Mouse (Mus musculus) neural tube, embryonic 14.5 days (tissue): ENCODE results near the gene Snx33. TPM values are rescaled to one million over a fixed set of nuclear protein-coding genes. Genes with fewer than 3 reads are reported as not detected.

Experiments used
- ATAC-seq: fragments of 200-750 bp; cut with Nextera tagmentation; 2 replicates; pipeline ENCODE4 v1.8.0; 2017; ENCODE audit warnings: low read depth, mild to moderate bottlenecking, moderate TSS enrichment, moderate library complexity
- H3K27ac ChIP-seq: fragments of 300-500 bp; sonication (generic); 2 replicates; pipeline ENCODE4 v1.5.1; 2014; ENCODE audit warnings: low read depth, mild to moderate bottlenecking, control low read depth, low read length, moderate library complexity, mixed read lengths
- H3K27me3 ChIP-seq: fragments of 300-500 bp; sonication (generic); 2 replicates; pipeline ENCODE4 v1.6.1; 2014; ENCODE audit warnings: low read length; ENCODE audit not compliant: control insufficient read depth, insufficient read depth
- H3K36me3 ChIP-seq: fragments of 300-500 bp; sonication (generic); 2 replicates; pipeline ENCODE4 v1.6.1; 2014; ENCODE audit warnings: low read length, mixed read lengths; ENCODE audit not compliant: control insufficient read depth, insufficient read depth
- H3K4me1 ChIP-seq: fragments of 300-500 bp; sonication (generic); 2 replicates; pipeline ENCODE4 v1.6.1; 2014; ENCODE audit warnings: low read length; ENCODE audit not compliant: control insufficient read depth, insufficient read depth
- H3K4me2 ChIP-seq: fragments of 300-500 bp; sonication (generic); 2 replicates; pipeline ENCODE4 v1.6.1; 2014; ENCODE audit warnings: mild to moderate bottlenecking, low read depth, low read length, control low read depth
- H3K4me3 ChIP-seq: fragments of 300-500 bp; sonication (generic); 2 replicates; pipeline ENCODE4 v1.5.1; 2014; ENCODE audit warnings: low read depth, low read length, control low read depth, mixed read lengths
- H3K9ac ChIP-seq: fragments of 300-500 bp; sonication (generic); replicated peaks from 2 replicates; pipeline ENCODE4 v1.6.1; 2014; ENCODE audit warnings: low read depth, mild to moderate bottlenecking, control low read depth, low read length, mixed read lengths
- H3K9me3 ChIP-seq: fragments of 300-500 bp; sonication (generic); 2 replicates; pipeline ENCODE4 v1.6.1; 2016; ENCODE audit warnings: low read length; ENCODE audit not compliant: control insufficient read depth
- WGBS: fragments of 180-500 bp; shearing (Covaris S2); extraction: QIAGEN DNeasy Blood & Tissue Kit; methylation state at CpG from one replicate; pipeline ENCODE4 v1.1.7; 2014; 5-methylcytosine and 5-hydroxymethylcytosine counted together
- polyA plus RNA-seq: library from polyadenylated mRNA; unstranded; fragments of >200 nt; fragmentation: Nextera tagmentation; extraction: Ambion mirVana; gene quantifications from 2 replicates; pipeline ENCODE4 v1.2.1, GENCODE M21; 2014

Snx33 gene
- polyA plus RNA-seq = 1.3 and 2.1 TPM in 2 replicates

- Histone ChIP-seq H3K4me2 (peak within 1 kb of the TSS; percentile 80), H3K4me3 (peak within 1 kb of the TSS; percentile 50), H3K4me1 (peaks cover 22% of the 10 kb centered on the region), H3K27me3 (no peaks in the 10 kb centered on the region), H3K9ac (peak within 1 kb of the TSS; percentile 47), H3K9me3 (no peaks in the 10 kb centered on the region), H3K36me3 (no peaks in the 10 kb centered on the region), H3K27ac (peak within 1 kb of the TSS; percentile 73)
- peak; percentile 86 for ATAC-seq
- WGBS = under 1% methylated on average over 49 of the region's 50 CpGs
These were observed at the start of gene Snx33 for GRCm38 (mm10) chr9:56928041-56928811. Gene Snx33, minus strand, starts transcription at chr9:56928371.

GRCm38 (mm10) chr9:56975199-56975598, 47.0 kb upstream of the Snx33 start:
- H3K9me3 ChIP-seq = no peaks in the 10 kb centered on the region
- no peak overlapping the region for H3K4me2 ChIP-seq
- WGBS = 85% methylated on average over 3 of the region's 3 CpGs
- H3K27ac ChIP-seq = no peak overlapping the region
- ATAC-seq = no peak
- H3K4me3 ChIP-seq = no peak overlapping the region
- 0 out of 2 replicates have a peak, but pooled peaks cover 8% of the 10 kb centered on the region for H3K36me3 ChIP-seq
- no peaks in the 10 kb centered on the region for H3K4me1 ChIP-seq
- no peaks in the 10 kb centered on the region for H3K27me3 ChIP-seq
- H3K9ac ChIP-seq = no peak overlapping the region

GRCm38 (mm10) chr9:56973960-56974524, 45.9 kb upstream of the Snx33 start:
- H3K4me1 ChIP-seq = no peaks in the 10 kb centered on the region
- no peaks in the 10 kb centered on the region for H3K27me3 ChIP-seq
- no peak overlapping the region for H3K4me3 ChIP-seq
- H3K9ac ChIP-seq = no peak overlapping the region
- WGBS = 83% methylated on average over 8 of the region's 8 CpGs
- 0 out of 2 replicates have a peak, but pooled peaks cover 8% of the 10 kb centered on the region for H3K36me3 ChIP-seq
- H3K9me3 ChIP-seq = no peaks in the 10 kb centered on the region
- H3K27ac ChIP-seq = no peak overlapping the region
- no peak overlapping the region for H3K4me2 ChIP-seq
- no peak for ATAC-seq

- 86% methylated on average over 2 of the region's 2 CpGs for WGBS
- H3K27me3 ChIP-seq = no peaks in the 10 kb centered on the region
- H3K4me1 ChIP-seq = no peaks in the 10 kb centered on the region
- no peak overlapping the region for H3K4me3 ChIP-seq
- no peak overlapping the region for H3K4me2 ChIP-seq
- no peaks in the 10 kb centered on the region for H3K9me3 ChIP-seq
- ATAC-seq = no peak
- H3K27ac ChIP-seq = no peak overlapping the region
- 0 out of 2 replicates have a peak, but pooled peaks cover 8% of the 10 kb centered on the region for H3K36me3 ChIP-seq
- H3K9ac ChIP-seq = no peak overlapping the region
These were observed 42.0 kb upstream of the Snx33 start for GRCm38 (mm10) chr9:56970158-56970557.

GRCm38 (mm10) chr9:56961591-56961990, 33.4 kb upstream of the Snx33 start:
- WGBS = 96% methylated on average over 3 of the region's 3 CpGs
- H3K9me3 ChIP-seq = no peaks in the 10 kb centered on the region
- H3K27me3 ChIP-seq = no peaks in the 10 kb centered on the region
- H3K36me3 ChIP-seq = peaks cover 13% of the 10 kb centered on the region; the same call in 1 of the 2 replicates
- no peaks in the 10 kb centered on the region for H3K4me1 ChIP-seq
- no peak overlapping the region for H3K27ac ChIP-seq
- ATAC-seq = no peak
- H3K9ac ChIP-seq = no peak overlapping the region
- no peak overlapping the region for H3K4me2 ChIP-seq
- no peak overlapping the region for H3K4me3 ChIP-seq

GRCm38 (mm10) chr9:56958689-56959088, 30.5 kb upstream of the Snx33 start:
- H3K4me2 ChIP-seq = no peak overlapping the region
- H3K36me3 ChIP-seq = peaks cover 7% of the 10 kb centered on the region; the same call in 1 of the 2 replicates
- no peaks in the 10 kb centered on the region for H3K9me3 ChIP-seq
- H3K4me3 ChIP-seq = no peak overlapping the region
- H3K4me1 ChIP-seq = no peaks in the 10 kb centered on the region
- no peaks in the 10 kb centered on the region for H3K27me3 ChIP-seq
- H3K27ac ChIP-seq = no peak overlapping the region
- ATAC-seq = no peak
- WGBS = 98% methylated on average over 2 of the region's 2 CpGs
- no peak overlapping the region for H3K9ac ChIP-seq

- peaks cover 3% of the 10 kb centered on the region; the same call in 1 of the 2 replicates for H3K36me3 ChIP-seq
- no peak for ATAC-seq
- no peaks in the 10 kb centered on the region for H3K9me3 ChIP-seq
- H3K27ac ChIP-seq = no peak overlapping the region
- WGBS = 80% methylated on average over 7 of the region's 7 CpGs
- no peaks in the 10 kb centered on the region for H3K27me3 ChIP-seq
- no peak overlapping the region for H3K4me3 ChIP-seq
- no peak overlapping the region for H3K9ac ChIP-seq
- H3K4me2 ChIP-seq = no peak overlapping the region
- H3K4me1 ChIP-seq = no peaks in the 10 kb centered on the region
These were observed 28.9 kb upstream of the Snx33 start for GRCm38 (mm10) chr9:56956966-56957675.

GRCm38 (mm10) chr9:56953562-56953961, 25.4 kb upstream of the Snx33 start:
- no peaks in the 10 kb centered on the region for H3K9me3 ChIP-seq
- no peak for ATAC-seq
- WGBS = 95% methylated on average over 1 of the region's 1 CpGs

More at GRCm38 (mm10) chr9:56953562-56953961, 25.4 kb upstream of the Snx33 start:
- H3K36me3 ChIP-seq = no peaks in the 10 kb centered on the region
- H3K27me3 ChIP-seq = no peaks in the 10 kb centered on the region
- no peak overlapping the region for H3K27ac ChIP-seq
- no peak overlapping the region for H3K9ac ChIP-seq
- peaks cover 3% of the 10 kb centered on the region; the same call in 1 of the 2 replicates for H3K4me1 ChIP-seq
- no peak overlapping the region for H3K4me2 ChIP-seq
- no peak overlapping the region for H3K4me3 ChIP-seq
